Mouse (Mus musculus) frontal cortex, postnatal 36 days (tissue): ENCODE measurements at regions not wholly inside any gene's neighbourhood (a gene's known extent, or its start where the extent isn't known, plus 50 kb on each side); places are given as distances from the start of the nearest gene placed in this dataset.

Experiments
- DNase-seq, 2 experiments: peaks; one replicate each; pipeline ENCODE4 v3.0.0; 2022; ENCODE audit warnings: low spot score in 2 of 2

DNA sequence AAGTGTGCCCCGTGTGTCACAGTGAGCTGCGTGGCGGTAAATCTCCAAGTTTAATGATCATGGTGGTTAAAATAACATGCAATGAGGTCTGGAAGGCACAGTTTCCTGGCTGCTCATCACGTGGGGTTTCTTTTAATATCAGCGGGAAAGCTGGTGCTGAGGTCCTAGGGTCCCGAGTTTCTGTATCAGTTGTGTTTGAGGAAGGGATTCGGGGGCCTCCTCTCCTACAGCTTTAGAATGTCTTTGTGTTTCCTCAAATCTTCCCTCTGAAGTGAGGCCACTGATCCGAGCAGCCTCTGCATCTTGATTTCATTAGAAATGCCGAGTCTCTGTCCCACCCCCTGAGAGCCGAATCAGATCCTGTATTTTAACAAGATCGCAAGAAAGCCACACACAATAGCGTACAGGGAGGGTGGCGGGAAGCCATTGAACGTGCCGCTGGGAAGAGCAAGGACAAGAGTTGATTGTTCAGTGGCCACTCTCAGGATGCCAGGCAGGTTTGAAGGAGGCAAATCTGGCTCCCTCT is 215.5 kb downstream of the Ppp4r2 start:
- no peak for DNase-seq

DNA sequence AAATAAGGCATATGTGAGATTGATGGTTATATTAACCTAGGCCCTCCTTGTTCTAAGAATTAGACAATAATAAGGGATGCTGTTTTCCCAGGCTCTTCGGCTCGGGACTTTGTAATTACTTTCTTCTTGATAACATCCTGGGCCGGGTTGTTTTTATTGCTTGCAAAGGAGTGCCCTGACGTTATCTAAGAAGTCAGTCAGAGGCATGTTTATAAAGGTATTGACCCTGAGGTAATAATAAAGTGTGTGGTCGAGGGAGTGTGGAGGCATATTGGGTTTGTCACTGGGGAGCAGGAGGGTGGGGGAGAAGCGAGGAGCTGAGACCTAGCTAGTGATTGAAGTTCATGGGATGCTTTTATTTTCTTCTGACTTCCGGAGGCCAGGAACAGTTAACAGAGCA is 221.5 kb downstream of the Ppp4r2 start:
- no peak for DNase-seq

DNA sequence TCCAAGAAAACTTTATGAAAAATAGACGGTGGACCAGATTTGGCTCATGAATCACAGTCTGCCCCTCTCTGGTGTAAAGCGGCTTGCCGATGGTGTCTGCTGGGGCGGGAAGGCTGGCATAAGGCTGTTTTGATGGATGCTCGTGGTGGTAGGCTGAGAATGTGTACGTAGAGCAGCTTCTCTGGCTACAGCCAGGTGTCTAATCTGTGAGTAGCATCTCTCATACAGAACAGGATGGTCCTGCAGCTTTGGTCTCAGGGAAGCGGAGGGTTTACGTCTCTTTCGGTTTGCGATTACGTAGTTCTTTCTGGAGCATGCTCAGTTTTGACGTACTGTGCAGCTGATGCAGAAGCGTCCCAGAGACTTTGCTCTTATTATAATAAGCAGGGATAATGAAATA is 222.9 kb downstream of the Ppp4r2 start:
- DNase-seq = peak; percentile 18 to 26

DNA sequence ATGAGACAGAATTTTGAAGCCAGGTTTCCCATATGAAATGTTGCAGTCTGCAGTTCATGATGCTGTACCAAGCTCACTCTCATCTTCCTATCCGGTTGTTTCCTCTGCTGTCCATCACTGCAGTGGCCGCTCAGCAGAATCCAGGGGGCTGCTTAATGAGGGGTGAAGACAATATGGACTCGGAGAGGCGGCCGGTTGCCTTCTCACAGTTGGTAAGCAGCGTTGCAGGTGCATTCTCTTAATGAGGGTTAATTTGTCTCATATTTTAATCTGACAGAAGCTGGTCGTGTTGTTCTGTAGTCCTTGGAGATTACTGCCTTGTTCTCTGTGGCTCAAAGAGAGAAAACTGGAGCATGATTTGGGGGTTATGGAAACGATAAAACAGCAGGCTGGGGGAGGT is 225.6 kb downstream of the Ppp4r2 start:
- DNase-seq = no peak

DNA sequence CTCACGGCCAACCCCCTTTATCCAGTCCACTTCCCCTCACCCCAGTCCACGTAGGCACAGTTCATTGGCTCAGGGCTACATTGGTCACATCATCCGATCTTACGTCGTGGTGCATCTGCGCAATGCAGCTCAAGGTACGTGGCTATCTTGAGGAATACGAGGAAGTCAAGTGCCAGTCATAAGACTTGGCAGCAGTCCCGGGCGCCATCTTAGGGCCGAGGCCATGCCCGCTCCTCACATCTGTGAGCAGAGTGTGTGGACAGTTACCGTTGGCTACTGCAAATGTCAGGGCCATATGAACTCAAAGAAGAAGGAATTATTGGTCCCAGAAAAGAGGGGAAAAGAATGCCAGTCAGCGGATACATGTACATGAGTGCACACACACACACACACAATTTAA is 228.8 kb downstream of the Ppp4r2 start:
- DNase-seq = no peak

DNA sequence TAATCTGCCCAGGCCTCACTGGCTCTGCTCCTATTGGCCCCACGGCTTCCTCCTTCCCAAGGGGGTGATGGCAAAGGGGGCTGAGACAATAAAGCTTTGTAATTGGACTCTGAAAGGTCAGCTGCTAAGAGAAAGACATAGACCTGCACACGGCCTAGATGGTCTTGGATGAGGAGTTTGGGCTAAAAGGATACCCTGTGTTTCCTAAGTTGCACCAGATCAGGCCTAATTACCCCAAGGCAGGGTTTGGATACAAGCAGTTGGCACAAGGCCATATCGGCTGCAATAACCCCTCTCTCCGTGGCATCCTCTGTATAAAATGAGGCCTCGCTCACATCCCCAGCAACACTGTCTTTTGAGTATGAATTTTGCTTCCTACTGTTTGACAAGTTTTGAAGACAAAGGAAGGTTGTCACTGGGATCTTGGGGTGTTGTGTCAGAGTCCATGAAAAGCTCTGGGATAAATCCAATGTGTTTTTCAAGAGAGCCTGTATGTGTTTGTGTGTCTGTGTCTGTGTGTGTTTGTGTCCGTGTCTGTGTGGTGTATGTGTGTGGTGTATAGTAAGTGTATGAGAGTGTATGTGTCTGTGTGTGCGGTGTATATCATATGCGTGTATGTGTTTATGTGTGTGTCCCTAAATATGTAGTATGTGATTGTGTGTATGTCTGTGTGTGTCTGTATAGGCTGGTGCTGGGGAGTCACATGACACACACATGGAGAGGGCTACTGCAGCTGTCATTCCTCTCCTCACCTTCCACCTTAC is 242.5 kb downstream of the Ppp4r2 start:
- DNase-seq = no peak

DNA sequence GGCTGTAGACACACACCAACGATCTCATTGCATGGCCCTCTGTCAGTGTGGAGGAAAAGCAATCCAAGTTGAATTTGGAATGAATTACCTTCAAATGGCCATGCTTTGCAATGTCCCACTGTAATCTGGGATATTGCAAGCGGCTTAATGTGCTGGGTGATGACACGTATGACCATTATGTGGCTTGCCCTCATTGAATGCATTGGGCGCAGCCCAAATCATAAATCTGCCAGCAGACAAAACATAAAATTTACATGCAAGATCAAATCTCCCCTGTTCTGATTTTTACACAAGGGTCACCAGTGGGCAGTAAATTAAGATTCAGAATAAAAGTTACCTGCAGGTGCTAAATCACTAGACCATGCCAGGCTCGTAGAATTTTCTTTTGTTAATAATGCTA is 244.9 kb downstream of the Ppp4r2 start:
- no peak for DNase-seq

DNA sequence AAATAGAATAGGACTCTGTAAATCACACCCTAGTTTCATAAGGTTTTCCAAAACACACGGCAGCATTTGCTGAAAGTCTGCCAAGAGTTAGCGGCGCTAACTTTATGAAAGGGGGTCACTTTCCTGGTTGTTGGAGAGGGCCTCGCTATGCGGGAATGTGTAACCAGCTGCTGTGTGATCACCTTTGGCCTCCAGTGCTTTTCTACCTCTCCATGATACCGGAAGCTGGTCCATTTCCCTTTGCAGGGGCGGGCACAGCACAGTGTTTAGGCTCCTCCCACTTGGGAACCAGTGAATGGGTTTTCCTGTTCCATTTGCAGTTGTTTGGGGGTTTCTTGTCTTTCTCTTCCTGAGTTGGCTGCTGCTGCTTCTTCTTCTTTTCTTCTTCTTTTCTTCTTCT is 250.3 kb downstream of the Ppp4r2 start:
- DNase-seq = no peak

DNA sequence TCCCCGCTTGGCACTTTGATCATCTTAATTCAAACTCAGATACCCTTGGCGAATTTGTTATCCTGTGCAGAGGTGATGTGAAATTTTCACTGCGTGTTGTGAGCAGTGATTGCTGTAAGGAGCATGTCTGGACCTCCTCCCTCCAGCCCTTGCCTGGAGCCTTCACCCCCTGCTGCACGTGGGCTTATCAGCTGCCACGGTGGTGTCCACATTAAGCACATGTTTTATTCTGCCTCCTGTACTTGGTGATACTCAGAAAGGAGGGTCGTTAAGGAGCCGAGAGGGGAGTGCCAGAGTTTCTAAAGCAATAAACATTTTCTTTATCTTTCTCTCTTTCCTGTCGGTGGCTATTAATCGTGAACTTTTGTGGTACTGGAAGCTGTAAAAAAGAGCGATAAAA is 258.8 kb downstream of the Ppp4r2 start:
- DNase-seq = no peak
